Mouse (Mus musculus): ENCODE data around the gene Fer1l4.
A peak's percentile ranks its signal among the peaks of the same experiment; 100 is the strongest.

Fer1l4 gene

GRCm38 (mm10) chr2:156052816-156053215 lies at the start of gene Fer1l4:
Fer1l4 (minus strand) TSS chr2:156052947.
- DNase-seq (ENCODE audit: low spot score): no peak

- DNase-seq (ENCODE audit: low spot score): no peak
Measured at GRCm38 (mm10) chr2:156091926-156092325, 39.2 kb upstream of the Fer1l4 start.

- no peak for DNase-seq (ENCODE audit: low spot score)
Measured at GRCm38 (mm10) chr2:156089799-156090198, 37.1 kb upstream of the Fer1l4 start.

GRCm38 (mm10) chr2:156087391-156088110 lies 34.8 kb upstream of the Fer1l4 start:
- DNase-seq (ENCODE audit: low spot score): no peak

- no peak for DNase-seq (ENCODE audit: low spot score)
Measured at GRCm38 (mm10) chr2:156084541-156084940, 31.8 kb upstream of the Fer1l4 start.

GRCm38 (mm10) chr2:156080391-156080790 lies 27.6 kb upstream of the Fer1l4 start:
- no peak for DNase-seq (ENCODE audit: low spot score)

- DNase-seq (ENCODE audit: low spot score): no peak
Measured at GRCm38 (mm10) chr2:156079674-156080073, 26.9 kb upstream of the Fer1l4 start.

GRCm38 (mm10) chr2:156079183-156079560 lies 26.4 kb upstream of the Fer1l4 start:
- DNase-seq (ENCODE audit: low spot score): no peak

GRCm38 (mm10) chr2:156078421-156079182 lies 25.9 kb upstream of the Fer1l4 start:
- DNase-seq (ENCODE audit: low spot score): no peak

GRCm38 (mm10) chr2:156077461-156077860 lies 24.7 kb upstream of the Fer1l4 start:
- DNase-seq (ENCODE audit: low spot score): no peak

- no peak for DNase-seq (ENCODE audit: low spot score)
Measured at GRCm38 (mm10) chr2:156073725-156074124, 21.0 kb upstream of the Fer1l4 start.

GRCm38 (mm10) chr2:156071236-156071635 lies 18.5 kb upstream of the Fer1l4 start:
- no peak for DNase-seq (ENCODE audit: low spot score)

GRCm38 (mm10) chr2:156067916-156068315 lies 15.2 kb upstream of the Fer1l4 start:
- no peak for DNase-seq (ENCODE audit: low spot score)

- no peak for DNase-seq (ENCODE audit: low spot score)
Measured at GRCm38 (mm10) chr2:156066126-156066525, 13.4 kb upstream of the Fer1l4 start.

- DNase-seq (ENCODE audit: low spot score): peak; percentile 63
Measured at GRCm38 (mm10) chr2:156065099-156066041, 12.6 kb upstream of the Fer1l4 start, which contains the start of gene Spag4. Spag4 (plus strand) TSS chr2:156065175.

- no peak for DNase-seq (ENCODE audit: low spot score)
Measured at GRCm38 (mm10) chr2:156047929-156048328, 4.8 kb downstream of the Fer1l4 start.

- DNase-seq (ENCODE audit: low spot score): no peak
Measured at GRCm38 (mm10) chr2:156042903-156043302, 9.8 kb downstream of the Fer1l4 start.

- no peak for DNase-seq (ENCODE audit: low spot score)
Measured at GRCm38 (mm10) chr2:156039390-156039789, 13.4 kb downstream of the Fer1l4 start.

- no peak for DNase-seq (ENCODE audit: low spot score)
Measured at GRCm38 (mm10) chr2:156025482-156025881, 27.3 kb downstream of the Fer1l4 start.

GRCm38 (mm10) chr2:156021765-156022164 lies 31.0 kb downstream of the Fer1l4 start:
- DNase-seq (ENCODE audit: low spot score): no peak

- no peak for DNase-seq (ENCODE audit: low spot score)
Measured at GRCm38 (mm10) chr2:156021219-156021618, 31.5 kb downstream of the Fer1l4 start.

GRCm38 (mm10) chr2:156018106-156018505 lies 34.6 kb downstream of the Fer1l4 start:
- DNase-seq (ENCODE audit: low spot score): no peak

Data from ovary, adult 18-20 months (tissue).